ENCODE assay signal across 18 mouse cellular contexts in the genomic region with DNA sequence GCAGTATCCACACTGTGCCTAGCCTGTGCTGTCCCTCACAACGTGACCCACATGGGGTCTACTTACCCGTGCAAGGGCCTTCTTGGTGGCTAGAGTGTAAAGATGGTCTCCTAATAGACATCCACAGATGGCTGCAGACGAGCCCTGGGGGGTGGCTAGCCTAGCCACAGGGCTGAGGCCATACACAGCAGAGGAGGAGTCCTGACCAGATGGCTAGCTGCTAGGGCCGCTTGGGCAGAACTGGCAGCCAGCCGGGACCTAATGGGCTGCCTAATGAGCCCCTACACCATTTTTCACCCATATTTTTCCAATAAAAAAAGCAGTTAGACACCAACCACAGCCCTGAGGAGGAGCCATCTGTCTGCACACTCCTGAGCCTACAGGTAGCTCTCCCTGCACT. TPM values are rescaled to one million over a fixed set of nuclear protein-coding genes. Genes with fewer than 3 reads are reported as not detected.
DNase-seq lines count a peak whose midpoint lies in the region; ATAC-seq lines count a peak whose summit lies in the region.
"Had no signal": no experiment of that assay in that cellular context is flagged by ENCODE, and none has a peak within 500 bp of the region (broad histone marks: within the 10 kb centered on the region; RNA-seq: fewer than 3 reads in every experiment).

No protein-coding gene starts in this region.

- H3K4me3 ChIP-seq in neural tube, embryonic 14.5 days (ENCODE audit: low read depth, low read length), result no peak overlapping the region
- H3K4me3 ChIP-seq in neural tube, embryonic 15.5 days (replicated peaks), result no peak overlapping the region
- no peak overlapping the region for H3K4me3 ChIP-seq in hindbrain, embryonic 13.5 days
- H3K4me3 ChIP-seq: embryonic facial prominence, embryonic 13.5 days; forebrain, embryonic 13.5 days had no signal

- H3K27ac ChIP-seq in neural tube, embryonic 14.5 days (ENCODE audit: low read depth, low read length), result no peak overlapping the region
- H3K27ac ChIP-seq in neural tube, embryonic 15.5 days (replicated peaks), result no peak overlapping the region
- H3K27ac ChIP-seq in hindbrain, embryonic 13.5 days, result no peak overlapping the region; the same call in 1 of the 2 replicates
- H3K27ac ChIP-seq: embryonic facial prominence, embryonic 13.5 days; forebrain, embryonic 13.5 days had no signal

- H3K9me3 ChIP-seq in neural tube, embryonic 14.5 days (ENCODE audit: control insufficient read depth, low read length), result no peaks in the 10 kb centered on the region
- no peaks in the 10 kb centered on the region for H3K9me3 ChIP-seq in neural tube, embryonic 15.5 days (replicated peaks)
- no peaks in the 10 kb centered on the region for H3K9me3 ChIP-seq in hindbrain, embryonic 13.5 days
- H3K9me3 ChIP-seq: embryonic facial prominence, embryonic 13.5 days; forebrain, embryonic 13.5 days had no signal

- intact Hi-C loops in left cerebral cortex, postnatal 25 days (cut with DNase I), result no loop called here

- H3K27me3 ChIP-seq in neural tube, embryonic 14.5 days (ENCODE audit: control insufficient read depth, insufficient read depth, low read length), result no peaks in the 10 kb centered on the region
- peaks cover under 1% of the 10 kb centered on the region; the same call in 1 of the 2 replicates for H3K27me3 ChIP-seq in neural tube, embryonic 15.5 days (replicated peaks)
- peaks cover 8% of the 10 kb centered on the region for H3K27me3 ChIP-seq in hindbrain, embryonic 13.5 days
- H3K27me3 ChIP-seq: embryonic facial prominence, embryonic 13.5 days; forebrain, embryonic 13.5 days had no signal

- WGBS in neural tube, embryonic 14.5 days, result 43% methylated on average over 5 of the region's 5 CpGs
- 44% methylated on average over 5 of the region's 5 CpGs for WGBS in neural tube, embryonic 15.5 days
- WGBS in hindbrain, embryonic 13.5 days, result 47% methylated on average over 5 of the region's 5 CpGs

- no peaks in the 10 kb centered on the region for H3K4me1 ChIP-seq in neural tube, embryonic 14.5 days (ENCODE audit: control insufficient read depth, insufficient read depth, low read length)
- peaks cover under 1% of the 10 kb centered on the region for H3K4me1 ChIP-seq in neural tube, embryonic 15.5 days
- H3K4me1 ChIP-seq in hindbrain, embryonic 13.5 days (replicated peaks), result peaks cover 11% of the 10 kb centered on the region

- H3K9ac ChIP-seq in neural tube, embryonic 14.5 days (replicated peaks; ENCODE audit: low read depth, low read length), result no peak overlapping the region
- no peak overlapping the region for H3K9ac ChIP-seq in neural tube, embryonic 15.5 days (replicated peaks)
- no peak overlapping the region for H3K9ac ChIP-seq in hindbrain, embryonic 13.5 days
- H3K9ac ChIP-seq: embryonic facial prominence, embryonic 13.5 days; forebrain, embryonic 13.5 days had no signal

- H3K36me3 ChIP-seq in neural tube, embryonic 14.5 days (ENCODE audit: control insufficient read depth, insufficient read depth, low read length), result no peaks in the 10 kb centered on the region
- H3K36me3 ChIP-seq in neural tube, embryonic 15.5 days, result 0 out of 2 replicates have a peak, but pooled peaks cover 2% of the 10 kb centered on the region
- peaks cover 6% of the 10 kb centered on the region; the same call in 1 of the 2 replicates for H3K36me3 ChIP-seq in hindbrain, embryonic 13.5 days

- ATAC-seq in neural tube, embryonic 14.5 days (ENCODE audit: low read depth), result peak; percentile 48; the same call in 1 of the 2 replicates
- ATAC-seq in neural tube, embryonic 15.5 days (ENCODE audit: low FRiP score), result no peak
- peak; percentile 40; the same call in 1 of the 2 replicates for ATAC-seq in hindbrain, embryonic 13.5 days (ENCODE audit: low FRiP score)
- no peak for ATAC-seq in erythroblast, adult 5-6 weeks (replicated peaks; ENCODE audit: low FRiP score, poor library complexity, severe bottlenecking)
- ATAC-seq: forebrain, embryonic 13.5 days; intestine, postnatal 0 days had no signal

- DNase-seq in embryo, embryonic 11 days, result peak; percentile 20
- no peak for DNase-seq in embryo, embryonic 10.5 days (ENCODE audit: low spot score)
- peak; percentile 57 for DNase-seq in retina, postnatal 1 day
- DNase-seq in left cerebral cortex, postnatal 25 days (ENCODE audit: low spot score in 2 of 2), result no peak
- DNase-seq: gastrocnemius, postnatal 14 days; heart, postnatal 14 days; kidney, postnatal 14 days had no signal

- no peak overlapping the region for H3K4me2 ChIP-seq in neural tube, embryonic 14.5 days (ENCODE audit: low read depth, low read length)
- no peak overlapping the region for H3K4me2 ChIP-seq in neural tube, embryonic 15.5 days
- H3K4me2 ChIP-seq in hindbrain, embryonic 13.5 days, result no peak overlapping the region
- H3K4me2 ChIP-seq: embryonic facial prominence, embryonic 13.5 days; forebrain, embryonic 13.5 days; liver, embryonic 11.5 days had no signal

RNA-seq across cellular contexts. Expression of a gene that starts 48.2 kb away (rescaled TPM):
- polyA plus RNA-seq in neural tube, embryonic 14.5 days (2014; fragmentation: Nextera tagmentation; extraction: Ambion mirVana), result not detected in 2 replicates
- not detected in 2 replicates for polyA plus RNA-seq in neural tube, embryonic 15.5 days (2015; fragmentation: Nextera tagmentation; extraction: Ambion mirVana)
- not detected in 2 replicates for polyA plus RNA-seq in hindbrain, embryonic 13.5 days (2015; fragmentation: Nextera tagmentation; extraction: Ambion mirVana)
- not detected in 2 replicates for total RNA-seq in erythroblast, adult 5-6 weeks (2015; ENCODE audit: low replicate concordance)
- total RNA-seq in erythroblast, adult 5-6 weeks (2017; ENCODE audit: low replicate concordance), result not detected in 2 replicates
- total RNA-seq in left cerebral cortex, postnatal 25 days (2021), result not detected
- total RNA-seq: gastrocnemius, postnatal 14 days; heart, postnatal 14 days; left cerebral cortex, adult 18-20 months; megakaryocyte-erythroid progenitor cell, adult 5-6 weeks had no signal
- polyA plus RNA-seq: embryonic facial prominence, embryonic 13.5 days; forebrain, embryonic 13.5 days; intestine, postnatal 0 days; liver, embryonic 11.5 days; spleen, adult 2 months had no signal

RNA-seq across cellular contexts. Expression of a gene that starts 49.7 kb away (rescaled TPM):
- polyA plus RNA-seq in neural tube, embryonic 14.5 days (2014; fragmentation: Nextera tagmentation; extraction: Ambion mirVana), result 9.0 and 10.0 TPM in 2 replicates
- 9.8 and 11.3 TPM in 2 replicates for polyA plus RNA-seq in neural tube, embryonic 15.5 days (2015; fragmentation: Nextera tagmentation; extraction: Ambion mirVana)
- polyA plus RNA-seq in hindbrain, embryonic 13.5 days (2015; fragmentation: Nextera tagmentation; extraction: Ambion mirVana), result 5.1 and 6.5 TPM in 2 replicates
- not detected in 2 replicates for total RNA-seq in erythroblast, adult 5-6 weeks (2015; ENCODE audit: low replicate concordance)
- not detected in 2 replicates for total RNA-seq in erythroblast, adult 5-6 weeks (2017; ENCODE audit: low replicate concordance)
- under 1 TPM in 1 of 2 experiments, not detected in 1; 0.23 TPM for total RNA-seq in left cerebral cortex, postnatal 25 days (2021)
- total RNA-seq: gastrocnemius, postnatal 14 days; heart, postnatal 14 days; megakaryocyte-erythroid progenitor cell, adult 5-6 weeks had no signal

RNA-seq across cellular contexts. Expression of a gene that starts 55.6 kb away (rescaled TPM):
- polyA plus RNA-seq in neural tube, embryonic 14.5 days (2014; fragmentation: Nextera tagmentation; extraction: Ambion mirVana), result 21.2 and 23.5 TPM in 2 replicates
- 16.7 and 19.7 TPM in 2 replicates for polyA plus RNA-seq in neural tube, embryonic 15.5 days (2015; fragmentation: Nextera tagmentation; extraction: Ambion mirVana)
- polyA plus RNA-seq in hindbrain, embryonic 13.5 days (2015; fragmentation: Nextera tagmentation; extraction: Ambion mirVana), result 18.7 and 20.7 TPM in 2 replicates
- total RNA-seq in erythroblast, adult 5-6 weeks (2015; ENCODE audit: low replicate concordance), result 6.3 and 9.6 TPM in 2 replicates
- total RNA-seq in erythroblast, adult 5-6 weeks (2017; ENCODE audit: low replicate concordance), result 4.9 and 7.9 TPM in 2 replicates
- total RNA-seq in left cerebral cortex, postnatal 25 days (2021), result 10 to 100 TPM; 68.6 to 73.8 TPM

Comparison
In these comparisons a context has a peak if more than half of its experiments do, and no peak if none do; other contexts are left out.
1. DNase-seq: peak in embryo, embryonic 11 days (single experiment) and retina, postnatal 1 day (single experiment); none in embryo, embryonic 10.5 days (single experiment) and left cerebral cortex, postnatal 25 days (0 of 2).
2. ATAC-seq: peak in neural tube, embryonic 14.5 days (single experiment) and hindbrain, embryonic 13.5 days (single experiment); none in neural tube, embryonic 15.5 days (single experiment) and erythroblast, adult 5-6 weeks (single experiment).